Mouse (Mus musculus) neural tube, embryonic 12.5 days (tissue): Measurements from ENCODE around the gene Axin1. TPM values are rescaled to one million over a fixed set of nuclear protein-coding genes. Genes with fewer than 3 reads are reported as not detected.
"Not testable (repeated sequence)": the region's sequence is repeated elsewhere in the genome, so short reads cannot be mapped to it uniquely, and the experiment has no call there.

Source experiments
- ATAC-seq: fragments of 200-750 bp; cut with Nextera tagmentation; 2 replicates; pipeline ENCODE4 v1.8.0; 2017; ENCODE audit warnings: low read depth, mild to moderate bottlenecking, moderate TSS enrichment, moderate library complexity; ENCODE audit not compliant: low FRiP score
- H3K27ac ChIP-seq: fragments of 300-500 bp; sonication (generic); 2 replicates; pipeline ENCODE4 v1.5.1; 2016
- H3K27me3 ChIP-seq: fragments of 300-500 bp; sonication (generic); replicated peaks from 2 replicates; pipeline ENCODE4 v1.6.1; 2016; ENCODE audit warnings: mild to moderate bottlenecking
- H3K36me3 ChIP-seq: fragments of 300-500 bp; sonication (generic); 2 replicates; pipeline ENCODE4 v1.6.1; 2016; ENCODE audit warnings: mild to moderate bottlenecking
- H3K4me1 ChIP-seq: fragments of 300-500 bp; sonication (generic); 2 replicates; pipeline ENCODE4 v1.6.1; 2016
- H3K4me2 ChIP-seq: fragments of 300-500 bp; sonication (generic); replicated peaks from 2 replicates; pipeline ENCODE4 v1.6.1; 2016; ENCODE audit warnings: mild to moderate bottlenecking
- H3K4me3 ChIP-seq: fragments of 300-500 bp; sonication (generic); 2 replicates; pipeline ENCODE4 v1.5.1; 2016
- H3K9ac ChIP-seq: fragments of 300-500 bp; sonication (generic); 2 replicates; pipeline ENCODE4 v1.6.1; 2016; ENCODE audit warnings: mild to moderate bottlenecking
- H3K9me3 ChIP-seq: fragments of 300-500 bp; sonication (generic); 2 replicates; pipeline ENCODE4 v1.6.1; 2016; ENCODE audit warnings: mild to moderate bottlenecking
- WGBS: fragments of 180-500 bp; shearing (Covaris S2); methylation state at CpG from one replicate; pipeline ENCODE4 v1.1.7; 2016; 5-methylcytosine and 5-hydroxymethylcytosine counted together
- polyA plus RNA-seq: library from polyadenylated mRNA; unstranded; fragments of >200 nt; fragmentation: Nextera tagmentation; extraction: Ambion mirVana; gene quantifications from 2 replicates; pipeline ENCODE4 v1.2.1, GENCODE M21; 2016

Axin1 gene
- polyA plus RNA-seq, 1 experiment from 2014 or later: 23.4 TPM

- no peak for ATAC-seq
- H3K27me3 ChIP-seq: no peaks in the 10 kb centered on the region
- H3K9me3 ChIP-seq: no peaks in the 10 kb centered on the region
- WGBS: 95% methylated on average over 1 of the region's 1 CpGs
- no peaks in the 10 kb centered on the region for H3K36me3 ChIP-seq
- no peak overlapping the region for H3K4me2 ChIP-seq
- no peak overlapping the region for H3K4me3 ChIP-seq
- H3K4me1 ChIP-seq: no peaks in the 10 kb centered on the region
- H3K9ac ChIP-seq: no peak overlapping the region
- H3K27ac ChIP-seq: no peak overlapping the region
These were observed 24.2 kb downstream of the Axin1 start for GRCm38 (mm10) chr17:26162736-26163135.

GRCm38 (mm10) chr17:26168039-26168438, 29.6 kb downstream of the Axin1 start:
- no peaks in the 10 kb centered on the region for H3K27me3 ChIP-seq
- no peaks in the 10 kb centered on the region; the same call in 1 of the 2 replicates for H3K36me3 ChIP-seq
- no peaks in the 10 kb centered on the region for H3K4me1 ChIP-seq
- H3K4me2 ChIP-seq: no peak overlapping the region
- H3K9ac ChIP-seq: no peak overlapping the region
- H3K27ac ChIP-seq: no peak overlapping the region
- H3K9me3 ChIP-seq: no peaks in the 10 kb centered on the region
- no peak overlapping the region for H3K4me3 ChIP-seq
- ATAC-seq: no peak
- WGBS: 97% methylated on average over 2 of the region's 2 CpGs

- 88% methylated on average over 2 of the region's 2 CpGs for WGBS
- not testable (repeated sequence) for H3K4me1 ChIP-seq, H3K27me3 ChIP-seq, H3K4me2 ChIP-seq, ATAC-seq, H3K9me3 ChIP-seq, H3K9ac ChIP-seq, H3K27ac ChIP-seq, H3K4me3 ChIP-seq
- H3K36me3 ChIP-seq: peaks cover 18% of the 10 kb centered on the region
These were observed 36.8 kb downstream of the Axin1 start for GRCm38 (mm10) chr17:26175248-26175647.

- Histone ChIP-seq H3K27ac (no peak overlapping the region), H3K4me1 (no peaks in the 10 kb centered on the region), H3K9me3 (no peaks in the 10 kb centered on the region), H3K9ac (no peak overlapping the region), H3K27me3 (no peaks in the 10 kb centered on the region), H3K36me3 (peaks cover 30% of the 10 kb centered on the region), H3K4me2 (no peak overlapping the region), H3K4me3 (no peak overlapping the region)
- no peak for ATAC-seq
These were observed 40.1 kb downstream of the Axin1 start for GRCm38 (mm10) chr17:26178611-26179010.

GRCm38 (mm10) chr17:26181179-26181578, 42.7 kb downstream of the Axin1 start:
- H3K36me3 ChIP-seq: peaks cover 36% of the 10 kb centered on the region

GRCm38 (mm10) chr17:26187592-26187991, 49.1 kb downstream of the Axin1 start:
- Histone ChIP-seq H3K36me3 (peaks cover 80% of the 10 kb centered on the region), H3K9ac (no peak overlapping the region), H3K4me1 (no peaks in the 10 kb centered on the region), H3K27ac (no peak overlapping the region), H3K4me3 (no peak overlapping the region), H3K9me3 (no peaks in the 10 kb centered on the region), H3K27me3 (no peaks in the 10 kb centered on the region), H3K4me2 (no peak overlapping the region)
- WGBS: 93% methylated on average over 5 of the region's 5 CpGs
- ATAC-seq: no peak

More at GRCm38 (mm10) chr17:26181179-26181578, 42.7 kb downstream of the Axin1 start:
- WGBS: 97% methylated on average over 3 of the region's 3 CpGs
- no peaks in the 10 kb centered on the region for H3K9me3 ChIP-seq
- H3K4me2 ChIP-seq: no peak overlapping the region
- H3K4me3 ChIP-seq: no peak overlapping the region
- ATAC-seq: no peak
- no peaks in the 10 kb centered on the region for H3K4me1 ChIP-seq
- no peaks in the 10 kb centered on the region for H3K27me3 ChIP-seq
- no peak overlapping the region for H3K9ac ChIP-seq
- no peak overlapping the region for H3K27ac ChIP-seq

GRCm38 (mm10) chr17:26188091-26188805, 49.8 kb downstream of the Axin1 start:
- H3K27ac ChIP-seq: no peak overlapping the region
- no peak overlapping the region for H3K9ac ChIP-seq
- 97% methylated on average over 11 of the region's 11 CpGs for WGBS
- no peaks in the 10 kb centered on the region for H3K9me3 ChIP-seq
- H3K27me3 ChIP-seq: no peaks in the 10 kb centered on the region
- H3K4me1 ChIP-seq: no peaks in the 10 kb centered on the region
- no peak overlapping the region for H3K4me2 ChIP-seq
- no peak for ATAC-seq
- H3K4me3 ChIP-seq: no peak overlapping the region
- H3K36me3 ChIP-seq: peaks cover 83% of the 10 kb centered on the region

- not testable (repeated sequence) for H3K9me3 ChIP-seq, H3K27me3 ChIP-seq, ATAC-seq, H3K4me1 ChIP-seq, H3K4me3 ChIP-seq, H3K9ac ChIP-seq, H3K27ac ChIP-seq, H3K4me2 ChIP-seq
- peaks cover 91% of the 10 kb centered on the region for H3K36me3 ChIP-seq
- WGBS: 87% methylated on average over 7 of the region's 7 CpGs
These were observed 53.0 kb downstream of the Axin1 start for GRCm38 (mm10) chr17:26191486-26191885.

- H3K27ac ChIP-seq: no peak overlapping the region
- H3K36me3 ChIP-seq: peaks cover 94% of the 10 kb centered on the region
- WGBS: 97% methylated on average over 15 of the region's 15 CpGs
- no peak overlapping the region for H3K4me2 ChIP-seq
- H3K4me3 ChIP-seq: no peak overlapping the region
- H3K9me3 ChIP-seq: no peaks in the 10 kb centered on the region
- H3K4me1 ChIP-seq: no peaks in the 10 kb centered on the region
- H3K9ac ChIP-seq: no peak overlapping the region
- no peak for ATAC-seq
- no peaks in the 10 kb centered on the region for H3K27me3 ChIP-seq
These were observed 54.1 kb downstream of the Axin1 start for GRCm38 (mm10) chr17:26192481-26193190.

GRCm38 (mm10) chr17:26198892-26199291, 60.4 kb downstream of the Axin1 start, which contains the start of gene Pdia2:
TSS of gene Pdia2 (minus strand) at chr17:26199087.
- 81% methylated on average over 4 of the region's 4 CpGs for WGBS

GRCm38 (mm10) chr17:26200831-26201705, 62.6 kb downstream of the Axin1 start:
- H3K27ac ChIP-seq: no peak overlapping the region
- H3K4me3 ChIP-seq: peak overlapping the region; percentile 50
- peaks cover 63% of the 10 kb centered on the region for H3K27me3 ChIP-seq
- peak overlapping the region; percentile 95 for H3K4me2 ChIP-seq
- WGBS: under 1% methylated on average over 91 of the region's 92 CpGs
- H3K4me1 ChIP-seq: peaks cover 18% of the 10 kb centered on the region
- ATAC-seq: peak; percentile 43; the same call in 1 of the 2 replicates
- H3K9me3 ChIP-seq: no peaks in the 10 kb centered on the region
- H3K36me3 ChIP-seq: peaks cover 19% of the 10 kb centered on the region
- H3K9ac ChIP-seq: peak overlapping the region; percentile 60

More at GRCm38 (mm10) chr17:26198892-26199291, 60.4 kb downstream of the Axin1 start, which contains the start of gene Pdia2:
- Histone ChIP-seq H3K4me1 (peaks cover 18% of the 10 kb centered on the region), H3K36me3 (peaks cover 41% of the 10 kb centered on the region), H3K4me3 (no peak within 1 kb of the TSS), H3K27me3 (peaks cover 52% of the 10 kb centered on the region), H3K4me2 (0 out of 2 replicates have a peak within 1 kb of the TSS, but pooled peaks have one; percentile 95), H3K27ac (no peak within 1 kb of the TSS), H3K9me3 (no peaks in the 10 kb centered on the region), H3K9ac (no peak within 1 kb of the TSS)
- ATAC-seq: no peak

GRCm38 (mm10) chr17:26201998-26202397, 63.5 kb downstream of the Axin1 start:
- no peak for ATAC-seq
- H3K27me3 ChIP-seq: peaks cover 63% of the 10 kb centered on the region
- peaks cover 18% of the 10 kb centered on the region for H3K4me1 ChIP-seq
- no peaks in the 10 kb centered on the region for H3K9me3 ChIP-seq
- H3K36me3 ChIP-seq: peaks cover 10% of the 10 kb centered on the region
- H3K4me2 ChIP-seq: no peak overlapping the region
- H3K9ac ChIP-seq: no peak overlapping the region
- no peak overlapping the region for H3K4me3 ChIP-seq
- H3K27ac ChIP-seq: no peak overlapping the region
